Mouse (Mus musculus) c-Kit-positive CD71-positive TER-119-negative erythroid progenitor cells, embryonic 14.5 days (primary cell): ENCODE results near the gene Wipi1.
"Not testable (repeated sequence)": the region's sequence is repeated elsewhere in the genome, so short reads cannot be mapped to it uniquely, and the experiment has no call there.

Experiments
- DNase-seq: peaks from one replicate; pipeline ENCODE4 v3.0.0-alpha.2; 2013; ENCODE audit warnings: low read depth

The Wipi1 gene

GRCm38 (mm10) chr11:109611303-109612149 lies at the start of gene Wipi1:
TSS of gene Wipi1 (minus strand) at chr11:109611967.
- DNase-seq = peak; percentile 99

- not testable (repeated sequence) for DNase-seq
Measured at GRCm38 (mm10) chr11:109660526-109660925, 48.8 kb upstream of the Wipi1 start.

GRCm38 (mm10) chr11:109656232-109656631 lies 44.5 kb upstream of the Wipi1 start:
- peak; percentile 62 for DNase-seq

- DNase-seq = no peak
Measured at GRCm38 (mm10) chr11:109654581-109654980, 42.8 kb upstream of the Wipi1 start.

- no peak for DNase-seq
Measured at GRCm38 (mm10) chr11:109653201-109653600, 41.4 kb upstream of the Wipi1 start.

- DNase-seq = peak; percentile 40
Measured at GRCm38 (mm10) chr11:109652505-109652904, 40.7 kb upstream of the Wipi1 start.

GRCm38 (mm10) chr11:109651566-109652024 lies 39.8 kb upstream of the Wipi1 start:
- DNase-seq = no peak

- peak; percentile 73 for DNase-seq
Measured at GRCm38 (mm10) chr11:109650788-109651565, 39.2 kb upstream of the Wipi1 start.

GRCm38 (mm10) chr11:109649975-109650701 lies 38.4 kb upstream of the Wipi1 start:
- DNase-seq = peak; percentile 31

GRCm38 (mm10) chr11:109649206-109649605 lies 37.4 kb upstream of the Wipi1 start, which contains the start of gene Prkar1a:
TSS of gene Prkar1a (plus strand) at chr11:109649405.
- DNase-seq = no peak

GRCm38 (mm10) chr11:109648510-109648909 lies 36.7 kb upstream of the Wipi1 start:
- DNase-seq = no peak

- no peak for DNase-seq
Measured at GRCm38 (mm10) chr11:109641498-109642222, 29.9 kb upstream of the Wipi1 start.

GRCm38 (mm10) chr11:109635871-109636395 lies 24.2 kb upstream of the Wipi1 start:
- DNase-seq = no peak

- DNase-seq = no peak
Measured at GRCm38 (mm10) chr11:109634928-109635327, 23.2 kb upstream of the Wipi1 start.

GRCm38 (mm10) chr11:109629021-109629521 lies 17.3 kb upstream of the Wipi1 start:
- DNase-seq = no peak

GRCm38 (mm10) chr11:109628099-109628498 lies 16.3 kb upstream of the Wipi1 start:
- no peak for DNase-seq

GRCm38 (mm10) chr11:109627648-109628047 lies 15.9 kb upstream of the Wipi1 start:
- no peak for DNase-seq

- DNase-seq = no peak
Measured at GRCm38 (mm10) chr11:109623238-109623637, 11.5 kb upstream of the Wipi1 start.

- no peak for DNase-seq
Measured at GRCm38 (mm10) chr11:109622518-109623037, 10.8 kb upstream of the Wipi1 start.

- DNase-seq = peak; percentile 71
Measured at GRCm38 (mm10) chr11:109621183-109621582, 9.4 kb upstream of the Wipi1 start.

- DNase-seq = no peak
Measured at GRCm38 (mm10) chr11:109620356-109620755, 8.6 kb upstream of the Wipi1 start.
